Mouse (Mus musculus) forebrain, embryonic 15.5 days (tissue): Measurements from ENCODE around the gene Gm6358. TPM values are rescaled to one million over a fixed set of nuclear protein-coding genes. Genes with fewer than 3 reads are reported as not detected.
"Not testable (repeated sequence)": the region's sequence is repeated elsewhere in the genome, so short reads cannot be mapped to it uniquely, and the experiment has no call there.

Source experiments
- ATAC-seq: fragments of 200-750 bp; cut with Nextera tagmentation; replicated peaks from 2 replicates; pipeline ENCODE4 v1.8.0; 2017; ENCODE audit warnings: mild to moderate bottlenecking, moderate TSS enrichment, moderate library complexity
- H3K27ac ChIP-seq: fragments of 300-500 bp; sonication (generic); replicated peaks from 2 replicates; pipeline ENCODE4 v1.5.1; 2015; ENCODE audit warnings: mild to moderate bottlenecking, inconsistent platforms
- H3K27me3 ChIP-seq: fragments of 300-500 bp; sonication (generic); 2 replicates; pipeline ENCODE4 v1.6.1; 2015; ENCODE audit warnings: inconsistent platforms
- H3K36me3 ChIP-seq: fragments of 300-500 bp; sonication (generic); 2 replicates; pipeline ENCODE4 v1.6.1; 2015; ENCODE audit warnings: mild to moderate bottlenecking, inconsistent platforms
- H3K4me1 ChIP-seq: fragments of 300-500 bp; sonication (generic); 2 replicates; pipeline ENCODE4 v1.6.1; 2015; ENCODE audit warnings: inconsistent platforms
- H3K4me2 ChIP-seq: fragments of 300-500 bp; sonication (generic); replicated peaks from 2 replicates; pipeline ENCODE4 v1.6.1; 2015; ENCODE audit warnings: mild to moderate bottlenecking, inconsistent platforms
- H3K4me3 ChIP-seq: fragments of 300-500 bp; sonication (generic); 2 replicates; pipeline ENCODE4 v1.5.1; 2015; ENCODE audit warnings: mild to moderate bottlenecking, inconsistent platforms
- H3K9ac ChIP-seq: fragments of 300-500 bp; sonication (generic); replicated peaks from 2 replicates; pipeline ENCODE4 v1.6.1; 2015; ENCODE audit warnings: mild to moderate bottlenecking, inconsistent platforms
- H3K9me3 ChIP-seq: fragments of 300-500 bp; sonication (generic); 2 replicates; pipeline ENCODE4 v1.6.1; 2016; ENCODE audit warnings: inconsistent platforms
- WGBS: fragments of 180-500 bp; shearing (Covaris S2); methylation state at CpG from one replicate; pipeline ENCODE4 v1.1.7; 2015; ENCODE audit warnings: mixed read lengths; 5-methylcytosine and 5-hydroxymethylcytosine counted together
- polyA plus RNA-seq: library from polyadenylated mRNA; unstranded; fragments of >200 nt; fragmentation: Nextera tagmentation; extraction: Ambion mirVana; gene quantifications from 2 replicates; pipeline ENCODE4 v1.2.1, GENCODE M21; 2015

The Gm6358 gene
- not detected in 2 replicates for polyA plus RNA-seq

DNA sequence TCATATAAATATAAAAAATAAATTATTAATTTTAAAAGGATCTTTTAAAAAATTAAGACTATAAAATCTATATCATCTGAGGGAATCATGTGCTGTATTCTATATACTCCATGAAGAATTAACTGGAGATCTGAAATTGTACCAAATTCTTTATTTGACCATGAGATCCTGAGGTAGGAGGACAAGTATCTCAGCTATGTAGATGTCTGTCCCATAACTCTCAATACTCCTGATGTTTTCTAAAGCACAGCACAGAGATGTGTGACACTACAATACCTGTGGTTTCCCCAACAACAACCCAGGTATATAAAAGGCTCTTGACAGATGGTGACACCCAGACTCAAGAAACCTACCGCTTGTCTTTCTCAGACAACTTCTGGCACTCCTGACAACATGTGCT lies at the start of gene Gm6358:
Gene Gm6358 (plus strand): TSS at position 301 of the 400 bp plus-strand sequence.
- Histone ChIP-seq H3K9ac (no peak within 1 kb of the TSS), H3K4me2 (no peak within 1 kb of the TSS), H3K4me1 (no peaks in the 10 kb centered on the region), H3K36me3 (no peaks in the 10 kb centered on the region), H3K9me3 (no peaks in the 10 kb centered on the region), H3K4me3 (no peak within 1 kb of the TSS), H3K27me3 (no peaks in the 10 kb centered on the region), H3K27ac (no peak within 1 kb of the TSS)
- ATAC-seq, result no peak
- WGBS, result 97% methylated on average over 1 of the region's 1 CpGs

- H3K4me3 ChIP-seq, result no peak within 1 kb of the TSS
- H3K4me1 ChIP-seq, result no peaks in the 10 kb centered on the region
- H3K27ac ChIP-seq, result no peak within 1 kb of the TSS
- WGBS, result 94% methylated on average over 1 of the region's 1 CpGs
- H3K9ac ChIP-seq, result no peak within 1 kb of the TSS
- ATAC-seq, result no peak
- H3K4me2 ChIP-seq, result no peak within 1 kb of the TSS
- no peaks in the 10 kb centered on the region for H3K27me3 ChIP-seq
- H3K36me3 ChIP-seq, result no peaks in the 10 kb centered on the region
- H3K9me3 ChIP-seq, result no peaks in the 10 kb centered on the region
Observed at GRCm38 (mm10) chr16:89150786-89151185, 10.1 kb downstream of the Gm6358 start, which contains the start of gene Gm10061. TSS of gene Gm10061 (plus strand) at chr16:89151086.

GRCm38 (mm10) chr16:89157652-89158051 lies 17.0 kb downstream of the Gm6358 start, which contains the start of gene Gm9789:
TSS of gene Gm9789 (plus strand) at chr16:89157952.
- no peak within 1 kb of the TSS for H3K9ac ChIP-seq
- no peaks in the 10 kb centered on the region for H3K4me1 ChIP-seq
- H3K27ac ChIP-seq, result no peak within 1 kb of the TSS
- no peaks in the 10 kb centered on the region for H3K27me3 ChIP-seq
- H3K36me3 ChIP-seq, result no peaks in the 10 kb centered on the region
- H3K4me3 ChIP-seq, result no peak within 1 kb of the TSS
- WGBS, result 83% methylated on average over 4 of the region's 4 CpGs
- H3K9me3 ChIP-seq, result no peaks in the 10 kb centered on the region
- no peak within 1 kb of the TSS for H3K4me2 ChIP-seq
- ATAC-seq, result no peak

DNA sequence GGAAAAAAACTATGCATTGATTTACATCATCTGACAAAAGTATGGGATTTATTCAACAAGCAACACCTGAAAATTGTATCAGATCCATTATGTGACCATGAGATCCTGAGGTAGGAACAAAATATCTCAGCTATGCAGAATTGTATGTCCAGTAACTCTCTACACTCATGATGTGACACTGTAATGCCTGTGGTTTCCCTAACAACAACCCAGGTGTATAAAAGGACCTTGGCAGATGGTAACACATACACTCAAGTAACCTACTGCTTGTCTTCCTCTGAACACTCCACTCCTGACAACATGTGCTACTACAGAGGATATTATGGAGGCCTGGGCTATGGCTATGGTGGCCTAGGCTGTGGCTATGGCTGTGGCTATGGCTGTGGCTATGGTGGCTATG lies 28.5 kb downstream of the Gm6358 start, which contains the start of gene Gm7735:
Gene Gm7735 (plus strand): TSS at position 301 of the 400 bp plus-strand sequence.
- not testable (repeated sequence) for H3K9me3 ChIP-seq, H3K4me1 ChIP-seq, H3K27ac ChIP-seq, H3K9ac ChIP-seq, H3K36me3 ChIP-seq, H3K27me3 ChIP-seq, H3K4me2 ChIP-seq, H3K4me3 ChIP-seq, ATAC-seq

DNA sequence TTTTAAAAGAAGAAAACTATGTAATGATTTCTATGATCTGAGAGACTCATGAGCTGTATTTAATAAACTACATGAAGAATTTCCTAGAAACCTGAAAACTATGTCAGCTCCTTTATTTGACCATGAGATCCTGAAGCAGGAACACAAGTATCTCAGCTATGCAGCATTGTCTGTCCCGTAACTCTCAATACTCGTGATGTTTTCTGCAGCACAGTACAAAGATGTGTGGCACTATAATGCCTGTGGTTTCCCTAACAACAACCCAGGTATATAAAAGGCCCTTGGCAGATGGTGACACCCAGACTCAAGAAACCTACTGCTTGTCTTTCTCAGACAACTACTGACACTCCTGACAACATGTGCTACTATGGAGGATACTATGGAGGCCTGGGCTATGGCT lies 33.8 kb downstream of the Gm6358 start, which contains the start of gene 1110057P08Rik:
Gene 1110057P08Rik (plus strand): TSS at position 301 of the 400 bp plus-strand sequence.
- no peaks in the 10 kb centered on the region for H3K9me3 ChIP-seq
- no peak within 1 kb of the TSS for H3K4me3 ChIP-seq
- H3K4me2 ChIP-seq, result no peak within 1 kb of the TSS
- H3K36me3 ChIP-seq, result no peaks in the 10 kb centered on the region
- 81% methylated on average over 2 of the region's 2 CpGs for WGBS
- H3K4me1 ChIP-seq, result no peaks in the 10 kb centered on the region
- ATAC-seq, result no peak
- H3K27me3 ChIP-seq, result no peaks in the 10 kb centered on the region
- no peak within 1 kb of the TSS for H3K9ac ChIP-seq
- no peak within 1 kb of the TSS for H3K27ac ChIP-seq

DNA sequence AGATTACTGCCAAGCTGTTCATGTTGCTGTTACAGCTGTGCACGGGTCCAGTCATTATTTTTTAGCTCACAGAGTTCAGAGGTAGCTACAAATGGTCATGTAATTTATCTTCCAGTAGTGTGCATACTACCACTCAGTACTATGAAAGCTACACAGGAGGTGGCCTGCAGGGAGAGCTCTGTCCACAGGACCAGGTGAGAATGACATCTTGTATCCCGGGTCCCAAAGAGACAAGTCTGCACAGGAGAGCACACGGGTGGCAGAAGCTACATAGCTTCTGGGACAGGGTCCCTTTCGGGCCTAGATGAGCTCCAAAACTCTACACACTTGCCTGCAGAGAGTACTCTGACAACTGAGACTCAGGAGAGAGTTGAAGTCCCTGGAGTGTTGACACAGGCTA lies 48.0 kb downstream of the Gm6358 start:
- Histone ChIP-seq H3K9ac (no peak overlapping the region), H3K4me3 (no peak overlapping the region), H3K27ac (no peak overlapping the region), H3K36me3 (no peaks in the 10 kb centered on the region), H3K9me3 (no peaks in the 10 kb centered on the region), H3K4me2 (no peak overlapping the region), H3K4me1 (no peaks in the 10 kb centered on the region), H3K27me3 (no peaks in the 10 kb centered on the region)
- no peak for ATAC-seq
- WGBS, result 86% methylated on average over 4 of the region's 4 CpGs

Other genes starting within 250 kb of the Gm6358 start
- not detected in 2 replicates for gene Krtap19-5, start 244.4 kb upstream of the Gm6358 start, polyA plus RNA-seq
- not detected in 2 replicates for gene Krtap19-9b, start 208.6 kb upstream of the Gm6358 start, polyA plus RNA-seq
- gene Krtap16-3, start 178.0 kb upstream of the Gm6358 start, polyA plus RNA-seq, result not detected in 2 replicates
- not detected in 2 replicates for gene Krtap22-2, start 130.1 kb upstream of the Gm6358 start, polyA plus RNA-seq
- gene Gm10229, start 125.6 kb upstream of the Gm6358 start, polyA plus RNA-seq, result not detected in 2 replicates
- gene Krtap6-1, start 109.2 kb upstream of the Gm6358 start, polyA plus RNA-seq, result not detected in 2 replicates
- gene Gm10228, start 99.4 kb upstream of the Gm6358 start, polyA plus RNA-seq, result not detected in 2 replicates
- gene Krtap6-5, start 93.0 kb upstream of the Gm6358 start, polyA plus RNA-seq, result not detected in 2 replicates
- not detected in 2 replicates for gene 1110025L11Rik, start 76.8 kb upstream of the Gm6358 start, polyA plus RNA-seq
- not detected in 2 replicates for gene Krtap6-3, start 56.8 kb upstream of the Gm6358 start, polyA plus RNA-seq
- not detected in 2 replicates for gene Gm10061, start 10.2 kb downstream of the Gm6358 start, polyA plus RNA-seq
- gene Gm9789, start 17.1 kb downstream of the Gm6358 start, polyA plus RNA-seq, result not detected in 2 replicates
- not detected in 2 replicates for gene Gm7735, start 28.6 kb downstream of the Gm6358 start, polyA plus RNA-seq
- not detected in 2 replicates for gene 1110057P08Rik, start 33.9 kb downstream of the Gm6358 start, polyA plus RNA-seq
- gene Krtap20-2, start 65.0 kb downstream of the Gm6358 start, polyA plus RNA-seq, result not detected in 2 replicates